In genomic region chr4:128727019-128727720, GRCm38 (mm10) we compare ENCODE assay signal across 8 mouse cellular contexts. TPM values are rescaled to one million over a fixed set of nuclear protein-coding genes. Genes with fewer than 3 reads are reported as not detected.
DNase-seq lines count a peak whose midpoint lies in the region; ATAC-seq lines count a peak whose summit lies in the region.

No protein-coding gene starts in this region.

- WGBS in embryonic facial prominence, embryonic 14.5 days, result 4% methylated on average over 24 of the region's 68 CpGs
- WGBS in heart, embryonic 10.5 days, result 4% methylated on average over 65 of the region's 68 CpGs
- 3% methylated on average over 43 of the region's 68 CpGs for WGBS in kidney, embryonic 14.5 days
- 5% methylated on average over 62 of the region's 68 CpGs for WGBS in liver, embryonic 11.5 days
- WGBS in stomach, embryonic 14.5 days, result 3% methylated on average over 63 of the region's 68 CpGs

- H3K9me3 ChIP-seq in embryonic facial prominence, embryonic 14.5 days (ENCODE audit: control insufficient read depth, low read length), result no peaks in the 10 kb centered on the region
- no peaks in the 10 kb centered on the region for H3K9me3 ChIP-seq in heart, embryonic 10.5 days
- no peaks in the 10 kb centered on the region for H3K9me3 ChIP-seq in kidney, embryonic 14.5 days (ENCODE audit: control insufficient read depth, low read length)
- H3K9me3 ChIP-seq in liver, embryonic 11.5 days (ENCODE audit: control insufficient read depth, low read length), result no peaks in the 10 kb centered on the region
- H3K9me3 ChIP-seq in stomach, embryonic 14.5 days (ENCODE audit: control insufficient read depth, low read depth, low read length), result no peaks in the 10 kb centered on the region

- peaks cover 5% of the 10 kb centered on the region; the same call in 1 of the 2 replicates for H3K36me3 ChIP-seq in embryonic facial prominence, embryonic 14.5 days (ENCODE audit: control insufficient read depth, insufficient read depth, low read length)
- H3K36me3 ChIP-seq in heart, embryonic 10.5 days, result peaks cover 8% of the 10 kb centered on the region
- peaks cover 5% of the 10 kb centered on the region; the same call in 1 of the 2 replicates for H3K36me3 ChIP-seq in kidney, embryonic 14.5 days (ENCODE audit: control insufficient read depth, insufficient read depth, low read length)
- H3K36me3 ChIP-seq in liver, embryonic 11.5 days (ENCODE audit: control insufficient read depth, insufficient read depth, low read length), result peaks cover 3% of the 10 kb centered on the region; the same call in 1 of the 2 replicates
- H3K36me3 ChIP-seq in stomach, embryonic 14.5 days (ENCODE audit: control insufficient read depth, insufficient read depth, low read length), result peaks cover 8% of the 10 kb centered on the region; the same call in 1 of the 2 replicates

- H3K27me3 ChIP-seq in embryonic facial prominence, embryonic 14.5 days (replicated peaks; ENCODE audit: control insufficient read depth, insufficient read depth, low read length), result no peaks in the 10 kb centered on the region
- H3K27me3 ChIP-seq in heart, embryonic 10.5 days (ENCODE audit: insufficient read depth, poor library complexity, severe bottlenecking), result peaks cover 8% of the 10 kb centered on the region
- H3K27me3 ChIP-seq in kidney, embryonic 14.5 days (ENCODE audit: control insufficient read depth, insufficient read depth, low read length), result no peaks in the 10 kb centered on the region
- H3K27me3 ChIP-seq in liver, embryonic 11.5 days (replicated peaks; ENCODE audit: control insufficient read depth, insufficient read depth, low read length), result no peaks in the 10 kb centered on the region
- H3K27me3 ChIP-seq in stomach, embryonic 14.5 days (ENCODE audit: control insufficient read depth, insufficient read depth, low read length), result no peaks in the 10 kb centered on the region

- H3K4me3 ChIP-seq in embryonic facial prominence, embryonic 14.5 days (ENCODE audit: low read depth, low read length), result peak overlapping the region; percentile 68
- peak overlapping the region; percentile 89 for H3K4me3 ChIP-seq in heart, embryonic 10.5 days
- H3K4me3 ChIP-seq in kidney, embryonic 14.5 days (ENCODE audit: low read length), result peak overlapping the region; percentile 98
- H3K4me3 ChIP-seq in liver, embryonic 11.5 days (ENCODE audit: low read depth, low read length), result peak overlapping the region; percentile 98
- H3K4me3 ChIP-seq in stomach, embryonic 14.5 days (ENCODE audit: low read depth, low read length), result peak overlapping the region; percentile 85

- peak; percentile 53 for DNase-seq in 3T3-L1 (ENCODE audit: low read depth, low spot score)
- peak; percentile 89 to 96 for DNase-seq in adrenal gland, postnatal 36 days
- peak; percentile 92 for DNase-seq in embryonic facial prominence, embryonic 14.5 days (ENCODE audit: low spot score)
- DNase-seq in heart, embryonic 10.5 days (ENCODE audit: low spot score), result no peak
- DNase-seq in liver, embryonic 11.5 days (ENCODE audit: low spot score), result peak; percentile 77
- peak; percentile 84 for DNase-seq in naive thymus-derived CD4-positive, alpha-beta T cell, adult 2 months (ENCODE audit: low read depth)

- peak overlapping the region; percentile 95 for H3K27ac ChIP-seq in embryonic facial prominence, embryonic 14.5 days (replicated peaks; ENCODE audit: low read depth, low read length)
- peak overlapping the region; percentile 98 for H3K27ac ChIP-seq in heart, embryonic 10.5 days
- peak overlapping the region; percentile 85 for H3K27ac ChIP-seq in kidney, embryonic 14.5 days (ENCODE audit: low read depth, low read length)
- H3K27ac ChIP-seq in liver, embryonic 11.5 days (ENCODE audit: low read depth, low read length), result peak overlapping the region; percentile 96
- H3K27ac ChIP-seq in stomach, embryonic 14.5 days (ENCODE audit: low read length), result peak overlapping the region; percentile 86

- peaks cover 25% of the 10 kb centered on the region for H3K4me1 ChIP-seq in embryonic facial prominence, embryonic 14.5 days (ENCODE audit: control insufficient read depth, insufficient read depth, low read length)
- peaks cover 53% of the 10 kb centered on the region for H3K4me1 ChIP-seq in heart, embryonic 10.5 days
- H3K4me1 ChIP-seq in kidney, embryonic 14.5 days (ENCODE audit: control insufficient read depth, insufficient read depth, low read length), result peaks cover 37% of the 10 kb centered on the region
- peaks cover 31% of the 10 kb centered on the region for H3K4me1 ChIP-seq in liver, embryonic 11.5 days (replicated peaks; ENCODE audit: control insufficient read depth, insufficient read depth, low read length)
- peaks cover 36% of the 10 kb centered on the region for H3K4me1 ChIP-seq in stomach, embryonic 14.5 days (ENCODE audit: control insufficient read depth, insufficient read depth, low read length)

- peak overlapping the region; percentile 89 for H3K9ac ChIP-seq in embryonic facial prominence, embryonic 14.5 days (ENCODE audit: low read depth, low read length)
- H3K9ac ChIP-seq in kidney, embryonic 14.5 days (ENCODE audit: low read depth, low read length), result peak overlapping the region; percentile 99
- H3K9ac ChIP-seq in liver, embryonic 11.5 days (ENCODE audit: low read depth, low read length), result peak overlapping the region; percentile 97
- H3K9ac ChIP-seq in stomach, embryonic 14.5 days (replicated peaks; ENCODE audit: low read depth, low read length), result peak overlapping the region; percentile 98

- ATAC-seq in embryonic facial prominence, embryonic 14.5 days (ENCODE audit: low read depth), result peak; percentile 94
- ATAC-seq in kidney, embryonic 14.5 days (ENCODE audit: low FRiP score, low TSS enrichment), result peak; percentile 92
- peak; percentile 92 for ATAC-seq in liver, embryonic 11.5 days (replicated peaks; ENCODE audit: low FRiP score)
- peak; percentile 90 for ATAC-seq in stomach, embryonic 14.5 days (ENCODE audit: insufficient number of reproducible peaks, insufficient read depth, low FRiP score, low read depth)

- H3K4me2 ChIP-seq in embryonic facial prominence, embryonic 14.5 days (ENCODE audit: low read depth, low read length), result peak overlapping the region; percentile 84
- peak overlapping the region; percentile 80 for H3K4me2 ChIP-seq in kidney, embryonic 14.5 days (replicated peaks; ENCODE audit: low read depth, low read length)
- peak overlapping the region; percentile 93 for H3K4me2 ChIP-seq in liver, embryonic 11.5 days
- peak overlapping the region; percentile 96 for H3K4me2 ChIP-seq in stomach, embryonic 14.5 days (replicated peaks; ENCODE audit: low read depth, low read length)

RNA-seq across cellular contexts. Expression of gene A3galt2, which starts 28.0 kb away (rescaled TPM):
- under 1 TPM; 0.16 to 0.30 TPM for total RNA-seq in adrenal gland, postnatal 36 days (2021)
- polyA plus RNA-seq in embryonic facial prominence, embryonic 14.5 days (2014; fragmentation: Nextera tagmentation; extraction: Ambion mirVana), result 0.13 TPM in 2 replicates
- 0.04 and 0.10 TPM in 2 replicates for polyA plus RNA-seq in heart, embryonic 10.5 days (2016; fragmentation: Nextera tagmentation; extraction: Ambion mirVana)
- polyA plus RNA-seq in kidney, embryonic 14.5 days (2014; fragmentation: Nextera tagmentation; extraction: Ambion mirVana), result 0.23 and 0.49 TPM in 2 replicates
- 0.14 TPM in 1 of 2 replicates, not detected in the other for polyA plus RNA-seq in liver, embryonic 11.5 days (2014; fragmentation: Nextera tagmentation; extraction: Ambion mirVana)
- polyA plus RNA-seq in stomach, embryonic 14.5 days (2014; fragmentation: Nextera tagmentation; extraction: Ambion mirVana), result 0.20 and 0.27 TPM in 2 replicates
